Mouse (Mus musculus) spleen, postnatal 4 days (tissue): ENCODE data around the gene Ror2.

Experiments used
- DNase-seq, 2 experiments: peaks; one replicate each; pipeline ENCODE4 v3.0.0; 2022; ENCODE audit warnings: low spot score in 2 of 2

Gene Ror2

GRCm38 (mm10) chr13:53067949-53068348, 218.0 kb downstream of the Ror2 start:
- DNase-seq = no peak

GRCm38 (mm10) chr13:53065122-53065521, 220.8 kb downstream of the Ror2 start:
- DNase-seq = no peak

GRCm38 (mm10) chr13:53064681-53065080, 221.2 kb downstream of the Ror2 start:
- DNase-seq = no peak
